Mouse (Mus musculus): Measurements from ENCODE around the gene Gpr152.

Gene Gpr152

DNA sequence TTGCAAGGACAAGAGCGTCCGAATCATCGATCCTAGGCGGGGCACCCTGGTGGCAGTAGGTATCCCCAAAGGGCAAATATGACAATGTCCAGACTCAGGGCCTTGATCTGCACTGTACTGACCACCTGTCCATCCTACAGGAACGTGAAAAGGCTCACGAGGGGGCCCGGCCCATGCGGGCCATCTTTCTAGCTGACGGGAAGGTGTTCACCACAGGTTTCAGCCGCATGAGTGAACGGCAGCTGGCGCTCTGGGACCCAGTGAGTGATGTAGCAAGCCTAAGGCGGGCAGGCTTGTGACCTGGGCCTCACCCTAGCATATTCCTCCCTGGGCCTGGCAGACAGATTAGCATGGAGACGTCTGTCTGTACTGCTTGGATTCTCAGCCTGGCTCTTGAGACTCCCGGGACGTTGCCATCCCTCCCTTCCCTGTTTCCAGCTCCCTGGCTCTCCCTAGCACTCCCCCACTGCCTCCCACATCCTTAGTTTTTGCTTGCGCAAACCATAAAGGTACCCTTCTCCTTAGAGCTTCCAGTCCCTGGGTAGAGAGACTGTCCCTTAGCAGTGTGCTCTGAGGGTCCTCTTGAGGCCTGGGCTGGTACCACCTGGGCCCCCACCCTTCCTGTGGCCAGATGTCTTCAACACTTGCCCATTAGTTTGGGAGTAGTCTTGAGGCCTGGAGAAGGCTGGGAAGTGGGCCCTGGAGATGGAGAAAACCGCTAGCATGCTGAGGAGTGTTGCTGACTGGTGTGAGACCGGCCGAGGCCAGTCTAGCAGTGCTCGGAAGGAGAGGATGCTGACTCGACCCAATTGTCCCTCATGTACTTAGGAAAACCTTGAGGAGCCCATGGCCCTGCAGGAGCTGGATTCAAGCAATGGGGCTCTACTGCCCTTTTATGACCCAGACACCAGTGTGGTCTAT is 11.2 kb downstream of the Gpr152 start:
- no peak for DNase-seq (ENCODE audit: low read depth)

GRCm38 (mm10) chr19:4151488-4151860 is 11.9 kb downstream of the Gpr152 start:
- no peak for DNase-seq (ENCODE audit: low read depth)

GRCm38 (mm10) chr19:4151898-4152297 is 12.3 kb downstream of the Gpr152 start:
- DNase-seq (ENCODE audit: low read depth) = no peak

GRCm38 (mm10) chr19:4152445-4153231 is 13.1 kb downstream of the Gpr152 start:
- no peak for DNase-seq (ENCODE audit: low read depth)

DNA sequence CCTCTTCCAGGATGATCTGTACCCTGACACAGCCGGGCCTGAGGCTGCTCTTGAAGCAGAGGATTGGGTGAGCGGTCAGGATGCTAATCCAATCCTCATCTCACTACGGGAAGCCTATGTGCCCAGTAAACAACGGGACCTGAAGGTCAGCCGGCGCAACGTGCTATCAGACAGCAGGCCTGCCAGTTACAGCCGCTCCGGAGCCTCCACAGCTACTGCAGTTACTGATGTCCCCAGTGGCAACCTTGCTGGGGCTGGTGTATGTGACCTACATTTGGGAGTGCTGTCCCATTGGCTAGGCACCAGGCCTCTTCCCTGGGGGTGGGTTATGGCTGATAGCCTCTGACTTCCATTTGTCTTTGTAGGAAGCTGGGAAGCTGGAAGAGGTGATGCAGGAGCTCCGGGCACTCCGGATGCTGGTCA is 13.7 kb downstream of the Gpr152 start, which contains the start of gene Ptprcap:
TSS of gene Ptprcap (plus strand) at position 373 of the 423 bp plus-strand sequence.
- no peak for DNase-seq (ENCODE audit: low read depth)

- DNase-seq (ENCODE audit: low read depth) = no peak
Observed at GRCm38 (mm10) chr19:4154437-4155222, 15.0 kb downstream of the Gpr152 start.

DNA sequence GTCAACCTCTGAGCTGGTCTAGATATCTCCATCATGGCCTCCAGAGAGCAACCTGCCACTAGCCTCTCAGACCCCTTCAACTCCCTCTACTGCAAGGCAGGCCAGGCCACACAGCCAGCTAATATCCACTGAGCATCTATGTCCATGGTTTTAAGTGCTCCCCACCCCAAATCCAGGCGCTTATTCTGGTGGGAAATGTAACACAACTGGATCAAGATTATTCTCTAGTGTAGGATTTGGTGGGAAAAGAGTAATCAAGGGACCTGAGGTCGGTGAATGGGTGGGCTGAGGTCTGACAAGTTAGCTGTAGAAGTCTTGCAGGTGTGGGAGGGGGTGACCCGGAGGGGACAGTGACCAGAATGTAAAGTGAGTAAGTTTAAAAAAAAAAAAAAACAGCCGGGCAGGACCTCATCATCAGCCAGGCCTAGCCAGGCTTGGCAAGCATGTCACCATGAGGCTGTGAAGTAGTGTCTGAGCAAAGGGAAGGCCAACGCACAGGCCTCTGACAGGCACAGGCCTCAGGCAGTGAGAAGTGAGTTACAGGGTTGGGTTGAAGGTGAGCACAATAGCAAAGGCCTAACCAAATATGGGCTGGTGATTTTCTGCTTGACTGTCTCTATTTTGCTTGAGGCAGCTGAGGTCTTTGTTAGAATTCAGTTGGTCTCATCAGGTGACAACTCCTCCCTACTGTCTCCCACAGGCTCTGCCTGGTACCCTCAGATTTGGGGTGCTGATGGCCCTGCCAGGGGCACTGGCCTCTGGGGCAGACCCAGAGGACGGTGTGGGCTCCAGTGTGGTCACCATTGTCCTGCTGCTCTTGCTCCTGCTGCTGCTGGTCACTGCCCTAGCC is 15.9 kb downstream of the Gpr152 start:
- DNase-seq (ENCODE audit: low read depth) = no peak

- no peak for DNase-seq (ENCODE audit: low read depth)
Observed at GRCm38 (mm10) chr19:4156073-4156579, 16.5 kb downstream of the Gpr152 start.

- no peak for DNase-seq (ENCODE audit: low read depth)
Observed at GRCm38 (mm10) chr19:4156771-4157170, 17.2 kb downstream of the Gpr152 start.

DNA sequence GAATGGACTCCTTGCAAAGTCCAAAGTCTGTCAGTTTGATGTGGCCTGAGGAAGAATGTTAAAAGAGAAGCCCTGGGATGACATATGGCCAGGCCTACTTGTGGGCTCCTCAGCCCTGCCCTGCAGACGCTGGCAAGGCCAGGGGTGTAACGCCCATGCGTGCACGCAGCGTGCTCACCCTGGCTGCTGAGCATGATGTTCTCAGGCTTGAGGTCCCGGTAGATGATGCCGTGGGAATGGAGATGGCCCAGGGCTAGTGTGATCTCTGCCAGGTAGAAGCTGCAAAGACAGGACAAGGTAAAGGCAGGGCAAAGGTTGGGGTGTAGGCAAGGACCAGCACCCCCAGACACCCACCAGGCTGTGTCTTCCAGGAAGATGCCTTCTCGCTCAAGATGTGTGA is 19.5 kb downstream of the Gpr152 start:
- DNase-seq (ENCODE audit: low read depth) = no peak

- DNase-seq (ENCODE audit: low read depth) = peak; percentile 96
Observed at GRCm38 (mm10) chr19:4162646-4163542, 23.3 kb downstream of the Gpr152 start, which contains the start of gene Rps6kb2. Gene Rps6kb2 (minus strand): TSS chr19:4163354.

- no peak for DNase-seq (ENCODE audit: low read depth)
Observed at GRCm38 (mm10) chr19:4163543-4163887, 23.9 kb downstream of the Gpr152 start.

DNA sequence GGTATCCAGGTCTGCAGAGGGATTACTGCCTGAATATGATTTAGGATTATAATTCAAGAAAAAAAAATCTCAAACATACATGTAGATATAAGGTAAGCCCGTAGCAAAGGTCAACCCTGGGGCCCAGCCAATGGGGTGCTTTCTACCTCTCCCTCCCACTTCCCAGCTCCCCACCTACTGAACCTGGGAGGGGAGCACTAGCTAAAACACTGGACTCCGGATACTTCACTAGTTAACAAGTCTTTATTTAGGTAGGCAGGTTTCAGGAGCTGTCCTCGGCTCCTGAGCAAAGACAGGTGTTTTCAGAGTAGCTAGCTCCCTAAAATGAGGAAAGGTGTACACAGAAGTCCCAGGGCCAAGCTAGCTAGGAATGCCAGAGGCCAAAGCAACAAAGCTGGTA is 24.5 kb downstream of the Gpr152 start:
- DNase-seq (ENCODE audit: low read depth) = no peak

GRCm38 (mm10) chr19:4164721-4165120 is 25.1 kb downstream of the Gpr152 start:
- DNase-seq (ENCODE audit: low read depth) = no peak

- no peak for DNase-seq (ENCODE audit: low read depth)
Observed at GRCm38 (mm10) chr19:4166678-4167476, 27.3 kb downstream of the Gpr152 start.

- DNase-seq (ENCODE audit: low read depth) = peak; percentile 92
Observed at GRCm38 (mm10) chr19:4169378-4169784, 29.8 kb downstream of the Gpr152 start.

GRCm38 (mm10) chr19:4169810-4170209 is 30.2 kb downstream of the Gpr152 start:
- DNase-seq (ENCODE audit: low read depth) = no peak

DNA sequence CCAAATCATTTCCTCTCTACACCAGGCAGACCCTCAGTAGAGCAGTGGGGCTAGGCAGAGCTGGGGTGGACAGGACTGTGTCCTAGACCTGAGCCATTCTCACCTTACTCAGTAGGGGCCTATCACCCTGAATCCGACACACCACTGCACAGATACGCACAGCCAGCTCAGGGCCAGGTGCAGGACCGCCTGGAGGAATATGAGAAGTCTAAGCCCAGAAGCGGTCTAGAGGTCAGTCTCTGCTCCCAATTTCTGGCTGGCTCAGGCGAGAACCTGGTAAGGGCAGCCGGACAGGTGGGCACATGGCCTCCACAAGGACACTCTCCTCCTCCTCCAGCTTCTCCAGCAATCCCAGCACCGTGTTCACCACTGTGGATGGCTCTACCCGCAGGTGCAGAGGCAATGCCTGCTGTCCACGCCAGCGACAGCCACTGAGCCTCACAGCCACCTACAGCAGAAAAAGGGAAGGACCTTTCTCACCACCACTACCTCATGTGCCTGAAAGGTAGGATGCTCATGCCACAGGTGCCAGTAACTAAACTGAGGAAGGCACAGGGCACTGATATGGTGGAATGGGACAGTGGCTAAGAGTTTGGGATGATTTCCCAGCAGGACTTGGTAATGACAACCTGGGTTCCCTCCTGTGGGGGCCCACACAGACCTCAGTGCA is 31.3 kb downstream of the Gpr152 start:
- no peak for DNase-seq (ENCODE audit: low read depth)
